Mouse (Mus musculus) stomach, postnatal 0 days (tissue): Measurements from ENCODE around the gene Polr3gl.

ENCODE experiments used
- CTCF ChIP-seq: IDR thresholded peaks from 2 replicates; pipeline ENCODE4 v1.5.1; 2016; ENCODE audit warnings: antibody characterized with exemption, low read depth, mild to moderate bottlenecking, moderate library complexity
- EP300 ChIP-seq: optimal IDR thresholded peaks from 2 replicates; pipeline ENCODE3; 2016; ENCODE audit warnings: antibody characterized with exemption

- TF ChIP-seq CTCF, result no peak
- no peak for TF ChIP-seq EP300
These were observed 3.5 kb upstream of the Polr3gl start for GRCm38 (mm10) chr3:96597435-96597891.
